Mouse (Mus musculus) liver, postnatal 0 days (tissue): ENCODE measurements around the gene Map4k2.

Experiments
- CTCF ChIP-seq: sonication (generic); IDR thresholded peaks from 2 replicates; pipeline ENCODE4 v1.5.1; 2016; ENCODE audit warnings: antibody characterized with exemption, low read depth
- EP300 ChIP-seq: IDR thresholded peaks from 2 replicates; pipeline ENCODE4 v1.6.1; 2016; ENCODE audit warnings: antibody characterized with exemption, low read depth, mild to moderate bottlenecking

GRCm38 (mm10) chr19:6397582-6398249 is 56.8 kb downstream of the Map4k2 start:
- no peak for TF ChIP-seq CTCF
- TF ChIP-seq EP300, result no peak
